Mouse (Mus musculus) liver, embryonic 16.5 days (tissue): Measurements from ENCODE around the gene Trak1. TPM values are rescaled to one million over a fixed set of nuclear protein-coding genes. Genes with fewer than 3 reads are reported as not detected.

Experiments used
- ATAC-seq: fragments of 200-750 bp; cut with Nextera tagmentation; 2 replicates; pipeline ENCODE4 v1.8.0; 2017; ENCODE audit warnings: low read depth, mild to moderate bottlenecking, moderate number of reproducible peaks, moderate library complexity
- H3K27ac ChIP-seq: fragments of 300-500 bp; sonication (generic); 2 replicates; pipeline ENCODE4 v1.5.1; 2014; ENCODE audit warnings: mild to moderate bottlenecking, low read length
- H3K27me3 ChIP-seq: fragments of 300-500 bp; sonication (generic); 2 replicates; pipeline ENCODE4 v1.6.1; 2014; ENCODE audit warnings: low read depth, low read length, mixed read lengths; ENCODE audit not compliant: control insufficient read depth, insufficient read depth
- H3K36me3 ChIP-seq: fragments of 300-500 bp; sonication (generic); 2 replicates; pipeline ENCODE4 v1.6.1; 2014; ENCODE audit warnings: mild to moderate bottlenecking; ENCODE audit not compliant: control insufficient read depth, insufficient read depth
- H3K4me1 ChIP-seq: fragments of 300-500 bp; sonication (generic); 2 replicates; pipeline ENCODE4 v1.6.1; 2014; ENCODE audit warnings: low read depth, low read length, mixed read lengths; ENCODE audit not compliant: control insufficient read depth
- H3K4me2 ChIP-seq: fragments of 300-500 bp; sonication (generic); 2 replicates; pipeline ENCODE4 v1.6.1; 2014; ENCODE audit warnings: low read depth, low read length, mixed read lengths
- H3K4me3 ChIP-seq: fragments of 300-500 bp; sonication (generic); 2 replicates; pipeline ENCODE4 v1.5.1; 2014; ENCODE audit warnings: low read depth, mild to moderate bottlenecking, low read length
- H3K9ac ChIP-seq: fragments of 300-500 bp; sonication (generic); 2 replicates; pipeline ENCODE4 v1.6.1; 2014; ENCODE audit warnings: low read depth, low read length
- H3K9me3 ChIP-seq: fragments of 300-500 bp; sonication (generic); replicated peaks from 2 replicates; pipeline ENCODE4 v1.6.1; 2016; ENCODE audit warnings: low read length; ENCODE audit not compliant: control insufficient read depth
- whole genome bisulfite sequencing: fragments of 180-500 bp; shearing (Covaris S2); extraction: QIAGEN DNeasy Blood & Tissue Kit; methylation state at CpG from one replicate; pipeline ENCODE4 v1.1.7; 2014; ENCODE audit not compliant: insufficient replicate concordance; 5-methylcytosine and 5-hydroxymethylcytosine counted together
- polyA plus RNA-seq: library from polyadenylated mRNA; unstranded; fragments of >200 nt; fragmentation: Nextera tagmentation; extraction: Ambion mirVana; gene quantifications from 2 replicates; pipeline ENCODE4 v1.2.1, GENCODE M21; 2015

The Trak1 gene
- polyA plus RNA-seq, 1 experiment from 2014 or later, result 5.2 TPM

GRCm38 (mm10) chr9:121301041-121301920, 4.0 kb downstream of the Trak1 start:
- no peaks in the 10 kb centered on the region for H3K9me3 ChIP-seq
- H3K4me2 ChIP-seq, result no peak overlapping the region
- 67% methylated on average over 22 of the region's 22 CpGs for WGBS
- H3K4me1 ChIP-seq, result peaks cover 23% of the 10 kb centered on the region
- H3K9ac ChIP-seq, result no peak overlapping the region
- no peak for ATAC-seq
- peaks cover 8% of the 10 kb centered on the region for H3K27me3 ChIP-seq
- no peak overlapping the region for H3K4me3 ChIP-seq
- no peak overlapping the region for H3K27ac ChIP-seq
- H3K36me3 ChIP-seq, result no peaks in the 10 kb centered on the region

GRCm38 (mm10) chr9:121302543-121302942, 5.2 kb downstream of the Trak1 start:
- H3K4me1 ChIP-seq, result peaks cover 20% of the 10 kb centered on the region
- H3K4me3 ChIP-seq, result no peak overlapping the region
- no peaks in the 10 kb centered on the region for H3K36me3 ChIP-seq
- WGBS, result 55% methylated on average over 7 of the region's 8 CpGs
- no peak overlapping the region for H3K4me2 ChIP-seq
- no peak for ATAC-seq
- no peaks in the 10 kb centered on the region for H3K9me3 ChIP-seq
- no peak overlapping the region for H3K9ac ChIP-seq
- no peak overlapping the region for H3K27ac ChIP-seq
- H3K27me3 ChIP-seq, result no peaks in the 10 kb centered on the region

GRCm38 (mm10) chr9:121303086-121303485, 5.8 kb downstream of the Trak1 start:
- Histone ChIP-seq H3K27ac (no peak overlapping the region), H3K9ac (no peak overlapping the region), H3K4me3 (no peak overlapping the region), H3K27me3 (no peaks in the 10 kb centered on the region), H3K36me3 (no peaks in the 10 kb centered on the region), H3K9me3 (no peaks in the 10 kb centered on the region), H3K4me1 (peaks cover 17% of the 10 kb centered on the region), H3K4me2 (no peak overlapping the region)
- WGBS, result 71% methylated on average over 6 of the region's 6 CpGs
- ATAC-seq, result no peak

- 61% methylated on average over 9 of the region's 9 CpGs for WGBS
These were observed 6.4 kb downstream of the Trak1 start for GRCm38 (mm10) chr9:121303748-121304147.

GRCm38 (mm10) chr9:121304520-121304919, 7.2 kb downstream of the Trak1 start:
- WGBS, result 71% methylated on average over 10 of the region's 10 CpGs
- no peak overlapping the region for H3K27ac ChIP-seq

More at GRCm38 (mm10) chr9:121303748-121304147, 6.4 kb downstream of the Trak1 start:
- Histone ChIP-seq H3K4me1 (peaks cover 11% of the 10 kb centered on the region), H3K9me3 (no peaks in the 10 kb centered on the region), H3K36me3 (no peaks in the 10 kb centered on the region), H3K27me3 (no peaks in the 10 kb centered on the region), H3K4me3 (no peak overlapping the region), H3K4me2 (no peak overlapping the region), H3K9ac (no peak overlapping the region), H3K27ac (no peak overlapping the region)
- ATAC-seq, result no peak

GRCm38 (mm10) chr9:121305456-121305855, 8.2 kb downstream of the Trak1 start:
- 64% methylated on average over 4 of the region's 4 CpGs for WGBS
- H3K4me1 ChIP-seq, result peaks cover 4% of the 10 kb centered on the region
- no peaks in the 10 kb centered on the region for H3K27me3 ChIP-seq
- ATAC-seq, result no peak
- no peak overlapping the region for H3K4me3 ChIP-seq
- H3K27ac ChIP-seq, result no peak overlapping the region
- no peak overlapping the region for H3K9ac ChIP-seq
- no peak overlapping the region for H3K4me2 ChIP-seq
- H3K9me3 ChIP-seq, result no peaks in the 10 kb centered on the region
- no peaks in the 10 kb centered on the region for H3K36me3 ChIP-seq

More at GRCm38 (mm10) chr9:121304520-121304919, 7.2 kb downstream of the Trak1 start:
- H3K36me3 ChIP-seq, result no peaks in the 10 kb centered on the region
- H3K4me2 ChIP-seq, result no peak overlapping the region
- H3K9me3 ChIP-seq, result no peaks in the 10 kb centered on the region
- H3K27me3 ChIP-seq, result no peaks in the 10 kb centered on the region
- no peak overlapping the region for H3K4me3 ChIP-seq
- no peak overlapping the region for H3K9ac ChIP-seq
- H3K4me1 ChIP-seq, result peaks cover 8% of the 10 kb centered on the region
- no peak for ATAC-seq

- WGBS, result 61% methylated on average over 4 of the region's 4 CpGs
- H3K36me3 ChIP-seq, result no peaks in the 10 kb centered on the region
- no peaks in the 10 kb centered on the region for H3K9me3 ChIP-seq
- H3K4me3 ChIP-seq, result no peak overlapping the region
- peaks cover 8% of the 10 kb centered on the region for H3K4me1 ChIP-seq
- H3K4me2 ChIP-seq, result no peak overlapping the region
- no peak overlapping the region for H3K27ac ChIP-seq
- H3K27me3 ChIP-seq, result no peaks in the 10 kb centered on the region
- no peak for ATAC-seq
- H3K9ac ChIP-seq, result no peak overlapping the region
These were observed 12.0 kb downstream of the Trak1 start for GRCm38 (mm10) chr9:121309287-121309686.

- WGBS, result 62% methylated on average over 7 of the region's 7 CpGs
- Histone ChIP-seq H3K9me3 (no peaks in the 10 kb centered on the region), H3K9ac (no peak overlapping the region), H3K4me2 (no peak overlapping the region), H3K4me3 (no peak overlapping the region), H3K27me3 (no peaks in the 10 kb centered on the region), H3K4me1 (peaks cover 11% of the 10 kb centered on the region), H3K36me3 (no peaks in the 10 kb centered on the region), H3K27ac (no peak overlapping the region)
- ATAC-seq, result no peak
These were observed 13.2 kb downstream of the Trak1 start for GRCm38 (mm10) chr9:121310501-121310900.

GRCm38 (mm10) chr9:121311846-121312236, 14.5 kb downstream of the Trak1 start:
- Histone ChIP-seq H3K4me1 (peaks cover 11% of the 10 kb centered on the region), H3K4me2 (no peak overlapping the region), H3K36me3 (no peaks in the 10 kb centered on the region), H3K4me3 (no peak overlapping the region), H3K27me3 (no peaks in the 10 kb centered on the region), H3K27ac (no peak overlapping the region), H3K9ac (no peak overlapping the region), H3K9me3 (no peaks in the 10 kb centered on the region)
- no peak for ATAC-seq
- WGBS, result 79% methylated on average over 6 of the region's 6 CpGs
